Mouse (Mus musculus): Measurements from ENCODE around the gene Dynlt1f. TPM values are rescaled to one million over a fixed set of nuclear protein-coding genes. Genes with fewer than 3 reads are reported as not detected.
"Not testable (repeated sequence)": the region's sequence is repeated elsewhere in the genome, so short reads cannot be mapped to it uniquely, and the experiment has no call there.

Dynlt1f gene
- polyA plus RNA-seq, 1 experiment from 2014 or later, result 334 TPM

DNA sequence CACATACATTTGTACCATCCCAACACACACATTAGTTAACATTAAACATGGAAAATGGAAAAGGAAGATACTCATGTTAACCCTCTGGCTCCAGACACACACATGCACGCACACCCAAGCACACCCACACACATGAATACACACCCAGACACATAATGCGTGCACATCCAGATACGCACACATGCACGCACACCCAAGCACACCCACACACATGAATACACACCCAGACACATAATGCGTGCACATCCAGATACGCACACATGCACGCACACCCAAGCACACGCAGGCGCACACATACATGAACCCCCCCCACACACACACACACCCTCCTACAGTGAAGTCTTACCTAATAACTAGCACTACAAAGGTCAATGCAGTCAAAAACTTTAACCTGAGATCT lies 39.0 kb downstream of the Dynlt1f start:
- not testable (repeated sequence) for H3K4me2 ChIP-seq (replicated peaks); H3K36me3 ChIP-seq; H3K9me3 ChIP-seq; ATAC-seq; H3K27me3 ChIP-seq; H3K4me3 ChIP-seq (replicated peaks); H3K27ac ChIP-seq; H3K4me1 ChIP-seq (replicated peaks); H3K9ac ChIP-seq (replicated peaks)
- WGBS, result 97% methylated on average over 9 of the region's 9 CpGs

DNA sequence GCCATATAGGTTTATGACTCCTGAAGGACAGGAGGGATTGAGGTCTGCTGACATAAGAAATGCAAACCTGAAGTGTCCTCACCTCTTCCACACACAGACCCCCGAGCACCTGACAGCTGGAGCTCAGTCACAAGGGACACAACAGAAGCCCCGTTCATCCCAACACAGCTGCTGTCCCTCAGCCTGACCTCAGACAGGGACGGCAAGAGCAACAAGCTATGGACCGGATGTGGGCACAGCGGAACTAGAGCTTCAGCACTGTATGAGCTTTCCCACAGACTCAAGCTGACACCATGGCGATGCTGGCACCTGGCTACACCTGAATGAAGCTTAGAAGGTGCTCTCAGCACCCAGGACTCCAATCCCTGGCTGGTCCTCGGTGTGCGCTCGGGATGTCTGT lies 41.4 kb downstream of the Dynlt1f start:
- not testable (repeated sequence) for H3K36me3 ChIP-seq; H3K4me1 ChIP-seq (replicated peaks); H3K4me3 ChIP-seq (replicated peaks); ATAC-seq; H3K4me2 ChIP-seq (replicated peaks); H3K9me3 ChIP-seq; H3K27me3 ChIP-seq; H3K9ac ChIP-seq (replicated peaks); H3K27ac ChIP-seq
- WGBS, result 90% methylated on average over 4 of the region's 9 CpGs

DNA sequence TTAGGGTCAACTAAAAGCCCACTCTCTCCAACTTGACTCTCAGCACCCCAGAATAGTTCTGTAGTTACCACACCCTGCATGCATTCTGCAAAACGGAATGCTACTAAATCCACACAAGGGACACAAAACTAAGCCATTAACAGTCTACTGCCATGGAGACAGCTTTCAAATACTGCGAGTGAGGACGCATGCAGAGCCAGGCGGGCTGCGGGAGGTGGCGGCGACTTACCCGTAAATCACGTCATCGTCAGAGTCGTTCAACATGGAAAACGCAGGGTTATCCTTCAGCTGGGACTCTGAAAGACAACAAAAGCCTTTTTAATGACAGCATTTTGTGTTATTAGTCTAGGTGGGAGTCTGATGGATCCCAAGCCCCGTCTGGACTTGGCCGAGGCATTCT lies 42.2 kb downstream of the Dynlt1f start:
- H3K9ac ChIP-seq (replicated peaks); H3K36me3 ChIP-seq; H3K9me3 ChIP-seq; H3K27me3 ChIP-seq; H3K4me2 ChIP-seq (replicated peaks); H3K27ac ChIP-seq; H3K4me3 ChIP-seq (replicated peaks); H3K4me1 ChIP-seq (replicated peaks); ATAC-seq: not testable (repeated sequence)
- 90% methylated on average over 11 of the region's 14 CpGs for WGBS

DNA sequence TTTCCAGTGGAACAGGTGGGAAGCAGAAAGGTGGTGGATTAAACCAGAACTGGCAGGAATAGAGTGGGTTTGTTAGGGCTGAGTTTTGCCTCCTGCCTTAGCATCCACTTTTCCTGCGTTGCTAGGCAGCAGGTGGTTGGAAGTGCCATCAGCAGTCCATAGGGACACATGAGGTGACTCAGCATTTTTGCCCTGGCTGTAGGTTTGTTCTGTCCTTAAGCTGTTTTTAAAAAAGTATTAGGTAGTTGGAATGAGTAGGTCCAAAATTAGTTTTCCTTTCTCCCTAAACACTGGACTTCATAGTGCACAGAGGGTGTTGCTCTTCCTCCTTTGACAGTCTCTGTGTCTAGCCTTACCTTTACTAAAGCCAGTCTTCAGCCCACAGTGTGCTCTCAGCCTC lies 50.4 kb downstream of the Dynlt1f start:
- H3K4me2 ChIP-seq (replicated peaks); H3K9me3 ChIP-seq; H3K27me3 ChIP-seq; H3K4me1 ChIP-seq (replicated peaks); H3K27ac ChIP-seq; H3K9ac ChIP-seq (replicated peaks); H3K36me3 ChIP-seq; H3K4me3 ChIP-seq (replicated peaks); ATAC-seq: not testable (repeated sequence)
- 50% methylated on average over 1 of the region's 1 CpGs for WGBS

DNA sequence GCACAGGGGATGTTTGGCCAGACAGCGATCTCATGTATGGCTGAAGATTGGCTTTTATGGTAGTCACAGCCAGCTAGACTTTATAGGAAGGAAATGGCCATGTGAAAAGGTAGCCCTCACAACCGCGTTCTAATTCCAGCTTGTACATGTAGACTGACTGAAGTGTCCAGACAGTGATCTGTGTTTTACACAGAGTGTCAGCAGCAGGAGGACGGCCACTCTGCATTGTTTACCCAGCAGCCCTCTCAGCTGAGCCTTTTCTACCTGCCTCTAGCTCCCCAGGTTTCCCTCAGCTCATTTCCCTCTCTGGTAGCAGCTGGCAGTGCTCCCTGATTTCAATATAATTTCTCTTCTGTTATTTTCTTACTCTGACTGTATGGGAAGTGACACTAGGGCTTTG lies 53.5 kb downstream of the Dynlt1f start:
- not testable (repeated sequence) for H3K27me3 ChIP-seq; H3K36me3 ChIP-seq; H3K4me1 ChIP-seq (replicated peaks); H3K9me3 ChIP-seq; H3K9ac ChIP-seq (replicated peaks); H3K27ac ChIP-seq
- 0 out of 2 replicates have a peak, but pooled peaks have one; percentile 35 for ATAC-seq
- peak overlapping the region; percentile 25 for H3K4me3 ChIP-seq (replicated peaks)
- H3K4me2 ChIP-seq (replicated peaks), result 0 out of 2 replicates have a peak overlapping the region, but pooled peaks have one; percentile 30
- WGBS, result 17% methylated on average over 3 of the region's 4 CpGs

DNA sequence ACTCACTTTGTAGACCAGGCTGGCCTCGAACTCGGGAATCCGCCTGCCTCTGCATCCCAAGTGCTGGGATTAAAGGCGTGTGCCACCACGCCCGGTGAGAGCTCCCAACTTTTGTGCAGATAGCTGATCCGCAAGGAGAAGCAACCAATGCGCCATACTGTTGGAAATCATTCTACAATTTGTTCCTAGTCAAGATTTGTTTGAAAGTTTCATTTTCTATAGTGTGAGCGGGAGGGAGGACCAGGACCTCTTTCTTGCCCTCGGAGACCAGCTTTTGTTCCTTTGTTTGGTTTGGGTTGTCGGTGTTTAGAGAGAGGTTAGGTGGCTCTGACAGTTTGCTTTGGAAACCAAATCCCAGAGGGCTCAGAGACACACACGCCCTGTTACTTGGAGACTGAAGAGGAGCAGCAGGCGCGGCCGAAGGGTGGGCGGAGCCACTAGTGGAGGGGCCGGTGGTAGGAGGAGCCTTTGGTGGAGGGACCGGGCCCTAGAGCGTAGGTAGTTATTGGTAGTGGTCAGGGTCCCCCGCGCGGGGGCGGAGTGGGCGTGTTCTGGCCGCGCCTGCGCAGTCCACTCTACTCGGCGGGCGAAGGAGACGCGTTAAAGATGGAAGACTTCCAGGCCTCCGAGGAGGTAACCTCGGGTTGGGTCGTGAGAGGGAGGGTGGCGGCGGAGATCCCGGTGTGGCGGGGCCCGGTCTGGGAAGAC lies 54.3 kb downstream of the Dynlt1f start, which contains the start of gene Dynlt1c:
Dynlt1c (plus strand) TSS at position 468 of the 708 bp plus-strand sequence.
- WGBS, result 16% methylated on average over 30 of the region's 40 CpGs
- not testable (repeated sequence) for H3K9ac ChIP-seq (replicated peaks)

DNA sequence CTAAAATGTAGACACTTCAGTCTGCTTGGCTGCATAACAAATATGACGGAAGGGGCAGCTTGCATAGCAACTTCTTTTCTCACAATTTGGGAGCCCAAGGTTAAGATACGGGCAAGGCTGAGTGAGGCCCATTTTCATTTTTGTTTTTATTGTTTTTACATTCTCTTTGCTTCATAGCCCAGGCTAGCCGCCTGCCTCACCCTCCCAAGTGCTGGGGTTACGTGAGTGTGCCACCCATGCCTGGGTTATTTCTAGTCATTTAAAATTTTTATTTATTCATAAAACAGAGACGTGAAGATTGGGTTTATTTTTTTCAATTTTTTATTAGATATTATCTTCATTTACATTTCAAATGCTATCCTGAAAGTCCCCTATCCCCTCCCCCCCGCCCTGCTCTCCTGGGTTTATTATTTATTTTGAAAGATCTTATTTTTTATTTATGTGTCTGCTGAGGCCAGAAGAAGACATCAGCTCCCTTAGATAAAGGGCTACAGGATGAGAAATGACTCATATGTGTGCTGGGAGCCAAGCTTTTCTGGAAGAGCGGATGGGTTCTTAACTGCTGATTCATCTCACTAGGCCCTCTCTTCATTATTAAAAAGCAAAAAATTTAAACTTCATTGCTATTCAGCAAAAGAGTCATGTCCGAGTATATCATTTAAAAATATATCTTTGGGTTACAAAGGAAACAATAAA lies 55.3 kb downstream of the Dynlt1f start:
- H3K4me3 ChIP-seq (replicated peaks); H3K4me2 ChIP-seq (replicated peaks); H3K9ac ChIP-seq (replicated peaks); ATAC-seq; H3K9me3 ChIP-seq; H3K27me3 ChIP-seq; H3K4me1 ChIP-seq (replicated peaks); H3K36me3 ChIP-seq; H3K27ac ChIP-seq: not testable (repeated sequence)
- 91% methylated on average over 6 of the region's 8 CpGs for WGBS

More for the DNA sequence above, 54.3 kb downstream of the Dynlt1f start, which contains the start of gene Dynlt1c:
- Histone ChIP-seq H3K4me3 (replicated peaks) (peak within 1 kb of the TSS; percentile 33), H3K4me2 (replicated peaks) (peak within 1 kb of the TSS; percentile 46), H3K27ac (peak within 1 kb of the TSS; percentile 53; the same call in 1 of the 2 replicates)
- not testable (repeated sequence) for H3K4me1 ChIP-seq (replicated peaks); H3K9me3 ChIP-seq; H3K27me3 ChIP-seq; H3K36me3 ChIP-seq
- peak; percentile 96 for ATAC-seq

DNA sequence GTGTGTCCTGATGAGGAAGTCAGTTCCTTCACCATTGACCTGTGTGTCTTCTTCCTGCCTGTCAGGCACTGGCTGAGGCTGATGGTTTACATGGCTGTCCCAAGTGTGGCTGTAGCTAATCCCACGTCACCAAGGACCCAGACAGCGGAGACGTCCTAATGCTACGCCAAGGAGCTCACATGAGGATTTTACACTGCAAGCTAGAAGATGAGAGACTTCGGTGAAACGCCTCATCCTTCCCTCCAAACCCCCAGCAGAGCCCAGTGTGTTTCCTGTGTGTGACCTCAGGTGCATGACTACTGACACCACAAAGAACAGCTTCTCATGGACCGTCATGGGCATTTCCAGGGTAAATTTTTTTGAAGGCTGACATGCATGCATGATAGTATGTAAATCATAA lies 57.3 kb downstream of the Dynlt1f start:
- not testable (repeated sequence) for H3K27me3 ChIP-seq; H3K9me3 ChIP-seq; H3K4me1 ChIP-seq (replicated peaks); H3K36me3 ChIP-seq; H3K9ac ChIP-seq (replicated peaks); ATAC-seq; H3K27ac ChIP-seq; H3K4me3 ChIP-seq (replicated peaks); H3K4me2 ChIP-seq (replicated peaks)
- 89% methylated on average over 7 of the region's 7 CpGs for WGBS

Other genes with a start within 250 kb of the Dynlt1f start
- 1,193 and 1,210 TPM in 2 replicates for gene Dynlt1b, start 225.8 kb downstream of the Dynlt1f start, polyA plus RNA-seq (2015; fragmentation: Nextera tagmentation; extraction: Ambion mirVana)
- gene Dynlt1c, start 54.2 kb downstream of the Dynlt1f start, polyA plus RNA-seq (2015; fragmentation: Nextera tagmentation; extraction: Ambion mirVana), result 84.2 and 93.2 TPM in 2 replicates
- gene Sytl3, start 3.2 kb upstream of the Dynlt1f start, polyA plus RNA-seq (2015; fragmentation: Nextera tagmentation; extraction: Ambion mirVana), result 0.22 and 0.35 TPM in 2 replicates
- 36.2 and 43.1 TPM in 2 replicates for gene Ezr, start 126.9 kb upstream of the Dynlt1f start, polyA plus RNA-seq (2015; fragmentation: Nextera tagmentation; extraction: Ambion mirVana)